Mouse (Mus musculus): ENCODE measurements around the gene Park7. TPM values are rescaled to one million over a fixed set of nuclear protein-coding genes. Genes with fewer than 3 reads are reported as not detected.

Park7 gene
- polyA plus RNA-seq, 3 experiments from 2014 or later: 379 to 537 (median 522) TPM

DNA sequence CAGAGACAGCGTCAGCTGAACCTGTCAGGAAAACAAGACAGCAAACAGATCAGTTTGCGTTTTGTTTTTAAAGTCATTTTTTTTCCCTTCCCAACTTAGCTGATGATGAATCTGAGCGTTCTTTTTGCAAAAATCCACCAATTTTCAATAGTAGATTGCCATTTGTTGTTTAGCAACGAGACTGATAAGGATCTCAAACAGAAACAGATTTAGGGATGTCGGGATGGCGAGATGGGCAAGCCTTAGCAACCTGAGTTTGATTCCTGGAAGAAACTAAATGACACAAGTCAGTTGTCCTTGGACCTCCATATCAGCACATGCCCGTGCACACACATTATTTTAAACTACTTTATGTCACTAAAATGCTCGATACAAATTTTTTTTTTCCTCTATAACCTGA is 41.6 kb downstream of the Park7 start:
- no peak for ATAC-seq

DNA sequence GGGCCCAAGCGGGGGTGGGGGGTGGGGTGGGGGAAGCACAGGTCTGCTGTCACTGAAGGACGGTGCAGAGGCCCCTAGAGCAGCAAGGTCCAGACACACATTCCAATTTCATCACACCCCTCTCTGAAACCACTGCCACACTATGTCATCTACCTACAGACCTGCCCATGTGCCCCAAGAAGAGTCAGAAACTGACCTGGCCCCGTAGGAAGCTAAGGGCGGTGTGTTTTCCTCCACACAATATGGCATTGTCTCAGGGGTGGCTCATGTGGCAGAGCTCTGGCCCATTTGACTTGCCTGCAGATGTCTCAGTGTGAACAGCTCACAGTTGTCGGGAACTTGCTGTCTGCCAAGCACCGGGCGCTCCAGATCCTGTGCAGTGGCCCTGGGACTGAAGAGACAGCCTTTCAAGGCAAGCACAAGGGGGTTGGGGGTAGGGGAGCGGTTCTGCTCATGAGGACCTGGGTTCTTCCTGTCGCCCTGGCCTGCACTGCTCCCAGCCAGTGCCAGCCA is 42.0 kb downstream of the Park7 start:
- no peak for ATAC-seq

DNA sequence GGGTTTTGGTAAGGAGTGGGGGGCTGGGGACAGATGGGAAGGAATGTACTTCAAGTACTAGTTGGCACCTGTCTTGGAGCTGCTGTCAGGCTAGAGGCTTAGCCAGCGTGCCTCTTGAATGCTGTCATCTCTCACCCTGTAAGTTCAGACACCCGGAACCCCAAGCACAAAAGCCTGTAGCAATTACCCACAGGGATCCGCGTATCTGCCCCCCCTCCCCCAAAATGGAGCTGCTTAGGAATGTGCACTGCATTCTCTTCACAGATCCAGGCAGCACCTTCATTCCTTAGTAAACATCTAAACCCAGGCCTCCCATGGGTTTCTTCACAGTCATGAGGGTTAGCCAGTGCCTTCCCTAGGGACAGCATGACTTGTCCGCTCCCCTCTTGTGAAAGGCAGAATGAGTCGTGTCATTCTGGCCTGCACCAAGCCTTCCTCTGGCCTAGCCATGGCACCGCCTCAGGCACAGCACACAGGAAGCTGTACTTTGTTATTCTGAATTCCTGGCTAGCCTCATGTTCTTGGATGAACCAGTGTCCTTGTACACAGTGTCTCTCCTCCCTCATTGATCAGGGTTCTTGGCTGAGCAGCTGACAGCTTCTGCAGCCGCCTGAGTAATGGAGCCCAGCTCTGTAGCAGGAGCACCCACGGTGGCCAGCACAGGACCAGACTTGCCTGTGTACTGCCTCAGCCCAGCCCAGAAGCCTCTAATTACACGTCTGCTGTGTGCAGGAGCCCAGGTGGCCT is 42.7 kb downstream of the Park7 start:
- no peak for ATAC-seq

DNA sequence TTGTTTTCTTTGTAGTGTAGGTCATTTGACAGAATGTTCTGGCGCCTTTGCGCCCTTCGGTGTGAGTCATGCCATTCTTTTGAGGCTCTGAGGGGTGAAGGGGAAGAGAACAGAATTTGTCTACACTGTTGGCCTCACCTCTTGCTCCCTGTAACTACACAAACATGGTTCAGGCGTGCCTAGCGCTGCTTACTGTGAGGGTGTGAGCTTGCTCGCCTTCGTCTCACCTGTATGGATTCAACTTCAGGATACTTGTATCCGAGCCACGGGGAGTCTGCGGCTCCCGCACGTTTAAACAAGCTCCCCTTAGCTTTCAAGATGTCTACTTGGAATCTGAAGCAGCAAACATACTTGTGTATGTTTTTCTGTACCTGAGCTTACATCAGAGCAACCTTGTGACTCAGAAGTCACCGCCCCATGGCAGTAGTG is 43.3 kb downstream of the Park7 start:
- no peak for ATAC-seq

DNA sequence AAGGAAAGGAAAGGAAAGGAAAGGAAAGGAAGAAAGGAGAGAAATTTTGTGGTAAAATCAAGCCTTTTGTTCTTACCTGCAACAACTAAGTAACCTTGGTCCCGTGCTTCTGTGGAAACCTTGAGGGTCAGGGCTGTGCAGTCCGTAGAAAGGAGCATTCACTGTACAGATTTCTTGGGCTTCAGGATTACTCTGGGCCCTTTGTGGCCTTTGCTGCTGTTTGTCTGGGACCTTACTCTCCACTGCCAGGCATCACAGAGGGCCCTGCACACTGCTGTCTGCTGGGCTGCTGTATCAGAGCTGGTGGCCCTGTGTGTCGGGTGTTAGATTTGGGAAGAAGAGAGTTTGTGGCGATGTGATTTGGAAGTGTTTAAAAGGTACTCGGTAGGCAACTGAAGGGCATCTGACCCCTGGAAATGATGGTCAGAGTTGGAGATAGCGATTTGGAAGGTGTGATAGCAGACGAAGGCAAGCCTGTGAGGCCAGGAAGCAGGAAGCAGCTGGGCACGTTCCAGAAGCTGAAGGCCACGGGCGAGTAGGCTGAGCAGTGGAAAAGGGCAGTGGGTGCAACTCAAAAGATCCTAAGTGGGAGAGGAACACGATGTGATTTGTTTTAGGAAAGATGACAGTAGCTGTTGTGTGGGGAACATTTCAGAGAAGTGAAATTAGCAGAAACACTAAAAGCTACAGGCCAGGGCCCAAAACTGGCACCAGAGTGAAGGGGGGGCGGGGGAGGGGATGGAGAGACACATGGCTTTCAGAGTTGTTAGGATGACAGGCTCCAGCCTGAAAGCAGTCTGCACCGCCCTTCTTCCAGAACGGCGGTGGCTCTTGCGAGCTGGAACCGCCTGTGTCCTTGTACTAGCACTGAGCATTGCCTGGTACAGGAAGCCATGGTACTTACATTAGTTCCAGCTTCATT is 44.7 kb downstream of the Park7 start:
- ATAC-seq: no peak

DNA sequence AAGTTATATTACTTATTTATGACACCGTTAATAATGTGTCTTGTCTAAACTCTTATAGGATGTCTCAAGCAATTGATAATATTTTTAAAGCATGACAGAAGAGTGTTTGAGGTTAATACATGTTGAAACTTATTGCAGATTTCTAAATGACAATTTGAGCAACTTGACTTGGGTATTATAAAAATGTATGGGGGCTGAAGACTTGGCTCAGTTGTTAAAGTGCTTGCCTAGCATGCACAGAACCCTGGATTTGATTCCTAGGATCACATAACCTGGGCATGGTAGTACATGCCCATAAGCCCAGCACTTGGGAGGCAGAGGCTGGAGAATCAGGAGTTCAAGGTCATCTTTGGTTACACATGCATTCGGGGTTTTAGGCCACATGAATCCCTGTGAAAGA is 45.4 kb downstream of the Park7 start:
- ATAC-seq: no peak

DNA sequence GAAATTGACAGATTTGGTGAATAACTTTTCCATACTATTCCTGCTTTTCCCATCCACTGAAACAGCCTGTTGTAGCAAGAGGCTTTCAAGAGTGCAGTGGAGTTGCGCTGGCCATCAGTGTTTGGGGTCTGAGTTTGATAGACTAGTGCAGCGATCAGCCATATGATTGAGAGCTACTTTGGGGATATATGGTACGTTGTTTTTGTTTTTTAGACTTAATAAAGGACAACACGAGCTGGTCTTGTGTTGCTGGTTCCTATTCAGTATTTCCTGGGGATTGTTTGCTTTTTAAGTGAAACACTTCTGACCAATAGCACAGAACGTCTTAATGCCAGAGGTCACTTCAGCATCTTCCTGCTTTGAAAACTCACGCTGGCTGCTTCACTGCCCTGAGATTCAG is 46.1 kb downstream of the Park7 start:
- ATAC-seq: no peak

DNA sequence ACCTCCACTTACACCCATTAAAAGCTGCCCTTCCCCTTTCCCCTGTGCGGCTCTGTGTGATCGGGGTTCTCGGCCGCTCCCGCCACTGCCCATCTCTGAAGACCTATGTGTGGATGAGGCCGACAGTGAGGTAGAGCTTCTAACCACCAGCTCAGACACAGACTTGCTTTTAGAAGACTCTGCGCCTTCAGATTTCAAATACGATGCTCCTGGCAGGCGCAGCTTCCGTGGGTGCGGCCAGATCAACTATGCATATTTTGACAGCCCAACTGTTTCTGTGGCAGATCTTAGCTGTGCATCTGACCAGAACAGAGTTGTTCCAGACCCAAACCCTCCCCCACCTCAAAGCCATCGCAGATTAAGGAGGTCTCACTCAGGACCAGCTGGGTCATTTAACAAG is 47.7 kb downstream of the Park7 start:
- ATAC-seq: no peak

DNA sequence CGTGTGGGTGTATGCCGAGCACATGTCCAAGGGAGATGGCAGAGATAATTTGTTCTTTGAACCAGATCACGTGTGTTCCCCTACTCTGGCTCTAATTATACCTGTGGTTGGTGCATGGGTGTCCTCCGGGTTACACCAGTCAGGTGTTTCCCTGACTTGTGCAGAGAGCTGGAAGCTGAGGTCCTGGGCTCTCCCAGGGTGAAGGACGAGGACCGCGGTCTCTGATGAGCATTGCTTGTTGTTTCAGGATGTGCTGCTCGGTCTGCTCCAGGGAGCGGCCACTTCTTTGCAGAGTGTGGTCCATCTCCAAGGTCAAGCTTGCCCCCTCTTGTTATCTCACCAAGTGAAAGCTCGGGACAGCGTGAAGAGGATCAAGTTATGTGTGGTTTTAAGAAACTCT is 48.2 kb downstream of the Park7 start:
- ATAC-seq: no peak

DNA sequence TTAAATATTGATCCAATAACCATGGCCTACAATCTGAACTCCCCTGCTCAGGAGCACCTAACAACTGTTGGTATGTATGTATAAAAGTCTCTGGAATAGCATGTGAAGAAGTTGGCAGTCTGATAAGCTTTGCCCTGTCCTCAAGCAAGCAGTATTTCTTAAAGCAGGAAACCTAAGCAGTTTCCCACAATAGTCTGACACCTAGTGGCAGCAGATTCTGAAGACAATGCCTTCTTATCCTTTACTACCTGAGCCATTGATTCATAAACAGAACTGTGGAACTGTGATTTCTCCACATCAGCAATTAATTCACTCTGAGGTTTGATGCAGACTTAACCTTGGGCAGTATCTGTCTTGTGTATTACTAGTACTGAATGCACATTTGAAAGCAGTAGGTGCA is 48.9 kb downstream of the Park7 start:
- ATAC-seq: no peak

DNA sequence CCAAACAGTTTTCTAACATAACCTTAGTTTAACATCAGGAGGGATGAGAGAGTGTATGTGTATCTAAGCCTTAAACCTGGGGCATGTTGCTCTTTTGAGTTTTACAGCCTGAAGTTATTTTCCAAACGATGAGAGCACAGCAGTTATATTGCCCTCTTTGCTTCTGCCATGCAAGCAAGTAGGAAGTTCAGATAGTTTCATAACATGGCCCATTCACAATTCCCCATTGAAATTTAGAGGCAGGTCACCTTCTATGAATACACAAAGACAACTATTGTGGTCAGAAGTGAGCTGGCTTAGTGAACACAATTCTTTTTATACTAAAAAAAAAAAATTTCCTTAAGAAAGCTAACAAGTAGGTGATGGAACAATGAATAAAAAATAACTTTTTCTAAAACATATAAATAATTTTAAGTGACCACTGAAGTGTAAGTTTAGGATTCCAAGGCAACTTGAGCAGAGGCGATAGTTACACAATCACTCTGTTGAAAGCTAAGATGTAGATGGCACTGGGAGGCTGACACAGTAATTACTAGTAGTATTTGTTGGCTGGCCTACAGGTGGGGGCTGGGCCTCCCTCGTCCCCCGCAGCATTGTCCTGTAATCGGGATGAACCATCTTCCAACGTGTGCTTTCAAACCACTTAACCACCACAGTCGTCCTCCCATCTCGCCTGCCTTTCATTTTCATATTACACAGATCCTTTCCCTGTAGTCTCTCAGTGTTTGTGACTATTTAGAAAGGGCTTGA is 51.4 kb downstream of the Park7 start:
- ATAC-seq: no peak

DNA sequence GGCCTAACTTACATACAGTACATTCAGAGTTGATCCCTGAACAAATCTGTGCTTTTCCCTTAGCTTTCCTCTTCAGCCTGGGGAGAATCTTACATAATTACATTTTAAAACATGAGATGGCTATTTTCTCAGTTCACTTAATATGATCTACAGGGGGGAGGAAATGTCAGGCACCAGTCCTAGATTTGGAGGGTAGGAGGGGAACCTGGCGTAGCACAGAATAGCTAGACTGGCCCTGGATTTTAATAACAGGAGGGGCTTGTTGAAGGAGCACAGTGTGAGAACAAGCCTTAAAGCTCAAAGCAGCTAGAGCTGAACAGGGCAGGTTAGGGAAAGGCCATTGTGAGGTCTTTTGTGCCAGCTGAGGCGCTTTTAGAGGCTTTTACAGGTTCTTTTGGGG is 53.1 kb downstream of the Park7 start:
- no peak for ATAC-seq

DNA sequence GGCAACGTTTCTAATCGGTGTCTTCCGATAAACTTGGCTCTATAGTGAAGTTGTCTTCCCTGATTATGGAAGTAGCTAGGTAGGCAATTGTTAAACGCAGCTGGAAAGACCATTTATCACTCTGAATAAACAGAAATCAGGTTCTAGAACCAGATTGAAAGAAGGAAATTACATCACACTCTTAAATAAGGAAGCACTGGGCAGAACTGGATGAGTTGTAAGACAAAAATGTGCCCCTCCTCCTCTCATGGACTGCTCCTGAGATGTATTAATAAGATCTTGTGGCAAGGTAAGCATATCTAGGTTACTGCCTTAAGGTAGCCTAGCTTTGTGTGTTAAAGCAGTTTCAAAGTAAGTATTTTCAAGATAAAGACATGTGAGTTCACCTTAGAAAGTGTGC is 53.7 kb downstream of the Park7 start:
- ATAC-seq: no peak

DNA sequence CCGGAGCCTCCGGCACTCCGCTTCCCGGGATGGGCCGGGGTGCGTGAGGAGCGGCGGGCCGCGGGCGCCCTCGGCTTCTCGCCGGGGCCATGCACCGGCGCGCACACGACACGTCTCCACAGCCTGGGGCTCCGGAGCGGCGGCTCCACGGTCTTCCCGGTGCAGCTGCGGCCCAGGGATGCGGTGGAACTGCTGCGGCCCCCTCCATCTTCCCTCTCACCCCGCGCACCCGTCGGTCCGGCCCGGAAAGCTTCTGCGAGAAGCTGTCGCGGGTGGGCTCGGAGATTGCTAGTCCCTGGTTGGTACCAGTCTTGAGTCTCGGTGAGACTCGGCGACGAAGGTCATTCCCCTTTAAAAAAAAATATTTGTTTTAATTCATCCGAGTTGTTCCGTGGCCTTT is 58.9 kb downstream of the Park7 start:
- ATAC-seq: peak; percentile 22

DNA sequence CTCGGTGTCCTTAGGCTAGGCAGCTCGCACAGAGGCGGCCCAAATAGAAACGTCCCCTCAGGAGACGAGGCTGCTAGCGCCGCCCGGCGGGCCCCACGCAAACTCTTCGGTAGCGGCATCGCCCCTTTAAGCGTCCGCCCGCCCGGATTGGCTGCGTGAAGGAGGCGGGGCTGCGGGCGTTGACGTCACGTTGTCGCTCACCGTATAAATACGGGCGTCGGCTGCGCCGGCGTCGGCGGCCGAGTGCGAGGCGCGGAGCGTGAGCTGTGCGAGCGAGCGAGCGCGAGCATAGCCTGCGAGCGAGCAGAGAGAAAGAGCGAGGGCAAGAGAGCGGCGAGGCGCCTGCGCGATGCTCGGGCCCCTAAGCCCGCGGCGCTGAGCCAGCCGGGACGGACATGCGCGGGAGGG is 59.4 kb downstream of the Park7 start:
- ATAC-seq: peak; percentile 91

DNA sequence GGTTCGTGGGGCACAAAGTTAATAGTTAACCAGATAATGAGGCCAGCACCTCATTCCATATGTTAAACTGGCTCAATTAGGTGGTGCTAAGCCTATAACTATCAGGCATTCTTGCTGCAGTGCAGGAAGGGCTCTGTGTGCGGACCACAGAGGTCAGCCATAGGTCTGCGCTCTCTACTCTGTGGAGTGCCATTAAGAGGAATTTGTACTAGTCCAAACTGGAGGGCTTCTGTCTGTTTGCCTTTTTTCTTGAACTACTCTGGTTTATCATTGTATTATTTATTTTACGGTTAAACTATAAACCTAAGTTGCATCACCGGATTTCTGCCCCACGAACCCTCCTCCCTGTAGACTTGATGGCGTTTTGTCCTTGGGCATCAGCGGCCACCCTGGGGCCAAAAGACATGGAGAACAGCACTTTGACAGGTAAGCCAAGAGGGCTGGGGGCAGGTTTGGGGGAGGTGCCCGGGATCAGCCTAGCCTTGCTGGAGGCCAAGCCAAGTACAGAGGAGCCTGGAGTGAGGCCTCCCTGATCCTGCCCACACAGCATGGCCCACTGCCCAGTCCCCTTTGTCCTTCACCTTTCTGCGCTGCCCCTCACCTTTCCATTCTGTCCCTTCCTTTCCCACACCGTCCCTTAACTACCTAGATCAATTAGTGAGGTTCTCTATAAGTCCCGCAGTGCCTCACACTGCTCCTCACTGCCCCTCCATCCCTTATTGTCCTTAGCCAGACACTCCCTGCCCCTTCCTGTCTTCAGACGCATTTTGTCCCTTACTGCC is 60.4 kb downstream of the Park7 start, which contains the start of gene Errfi1:
Gene Errfi1, plus strand, starts transcription at position 240 of the 782 bp plus-strand sequence.
- ATAC-seq: no peak

DNA sequence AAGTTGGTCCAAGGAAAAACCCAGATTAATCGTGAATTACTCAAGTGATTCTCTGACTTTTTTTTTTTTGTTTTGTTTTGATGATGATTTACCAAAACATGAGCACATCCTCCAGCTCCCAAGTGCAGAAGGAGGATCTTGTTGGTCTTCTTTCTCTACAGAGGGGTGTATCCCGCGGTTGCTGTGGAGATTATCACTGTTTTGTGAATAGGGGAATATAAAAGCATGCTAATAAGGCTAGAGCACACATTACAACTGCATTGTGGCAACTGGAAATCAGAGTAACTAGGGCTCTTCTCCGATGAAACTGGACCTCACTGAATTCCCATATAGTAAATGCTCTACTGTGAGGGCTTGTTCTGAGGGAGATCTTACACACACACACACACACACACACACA is 61.8 kb downstream of the Park7 start:
- no peak for ATAC-seq

DNA sequence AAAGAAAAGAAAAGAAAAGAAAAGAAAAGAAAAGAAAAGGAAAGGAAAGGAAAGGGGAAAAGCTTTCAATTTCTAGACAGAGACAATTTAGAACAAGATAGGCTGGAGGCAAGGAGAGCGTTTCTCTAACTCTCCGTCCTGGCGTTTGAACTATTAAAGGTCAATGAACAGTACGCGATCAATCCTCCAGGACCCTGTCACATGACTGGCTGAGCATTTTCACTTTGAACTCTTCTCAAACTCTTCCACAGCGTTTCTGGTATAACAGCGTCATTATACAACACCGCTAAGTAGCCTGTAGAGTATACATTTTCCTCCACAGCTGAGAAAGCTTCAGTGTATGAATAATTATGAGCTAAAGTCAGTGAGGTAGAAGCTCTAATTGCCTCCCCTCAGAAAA is 62.2 kb downstream of the Park7 start:
- ATAC-seq: no peak

DNA sequence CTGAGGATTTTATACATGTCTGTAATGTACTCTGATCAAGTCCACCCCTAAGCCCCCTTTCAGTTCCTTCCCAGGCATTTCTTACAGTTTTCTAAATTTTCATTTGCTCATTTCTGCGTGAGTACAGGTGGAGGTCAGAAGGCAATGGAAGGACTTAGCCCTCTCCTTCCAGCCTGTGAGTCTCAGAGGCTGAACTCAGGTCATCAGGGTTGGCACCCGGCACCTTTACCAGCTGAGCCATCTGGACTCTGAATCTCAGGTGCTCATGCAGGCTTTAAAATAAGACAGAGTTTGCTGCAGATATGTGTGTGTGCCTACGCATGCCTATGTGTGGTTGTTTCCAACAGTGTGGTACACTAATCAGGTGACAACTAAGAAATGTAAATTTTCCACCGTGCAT is 63.3 kb downstream of the Park7 start:
- ATAC-seq: no peak

DNA sequence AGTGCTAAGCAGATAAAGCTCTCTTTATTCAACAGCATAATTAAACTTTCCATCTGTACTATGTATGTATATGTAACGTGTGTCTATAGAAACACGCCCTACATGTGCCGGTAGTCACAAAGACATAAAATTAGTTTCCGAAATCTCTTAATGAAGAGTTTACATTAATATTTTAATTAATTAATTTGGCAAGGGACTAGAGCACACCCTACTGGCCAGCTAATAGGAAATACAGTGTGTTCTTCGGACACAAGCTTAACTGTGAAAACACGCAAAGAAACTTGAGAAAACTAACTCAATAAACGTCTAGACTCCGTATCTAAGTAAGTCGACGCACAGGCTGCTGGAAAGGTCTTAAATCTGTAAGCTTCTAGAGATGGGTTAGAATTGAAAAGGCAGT is 64.3 kb downstream of the Park7 start:
- ATAC-seq: no peak

Measured in inflammation-experienced regulatory T-cells, adult 6 months (primary cell).